Mouse (Mus musculus) embryo, embryonic 11.5 days (tissue): ENCODE data around the gene Stac.

ENCODE experiments used
- DNase-seq: peaks from one replicate; pipeline ENCODE4 v3.0.0-alpha.2; 2012; ENCODE audit warnings: low read depth, low spot score

Gene Stac

DNA sequence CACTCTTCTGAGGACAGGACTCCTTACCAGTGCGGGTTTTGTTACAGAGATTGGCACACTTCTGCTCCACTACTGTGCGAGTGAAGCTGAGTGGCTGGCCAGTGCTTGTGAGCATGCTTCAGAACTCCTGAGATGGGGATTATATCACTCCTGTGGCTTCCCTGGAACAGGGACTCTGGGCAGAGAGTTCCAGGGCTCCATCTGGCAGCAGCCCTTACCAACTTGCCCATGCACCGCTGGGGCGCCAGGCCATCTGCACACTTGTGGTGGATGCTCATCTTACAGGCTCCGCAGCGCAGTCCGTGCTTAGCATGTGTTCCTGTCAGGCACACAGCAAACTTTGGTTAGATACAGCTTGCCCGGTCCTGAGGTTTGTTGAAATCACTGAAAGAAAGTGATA lies 83.5 kb downstream of the Stac start:
- no peak for DNase-seq

- DNase-seq: no peak
Observed at GRCm38 (mm10) chr9:111587527-111587926, 102.6 kb downstream of the Stac start.

- DNase-seq: no peak
Observed at GRCm38 (mm10) chr9:111578784-111579183, 111.4 kb downstream of the Stac start.

DNA sequence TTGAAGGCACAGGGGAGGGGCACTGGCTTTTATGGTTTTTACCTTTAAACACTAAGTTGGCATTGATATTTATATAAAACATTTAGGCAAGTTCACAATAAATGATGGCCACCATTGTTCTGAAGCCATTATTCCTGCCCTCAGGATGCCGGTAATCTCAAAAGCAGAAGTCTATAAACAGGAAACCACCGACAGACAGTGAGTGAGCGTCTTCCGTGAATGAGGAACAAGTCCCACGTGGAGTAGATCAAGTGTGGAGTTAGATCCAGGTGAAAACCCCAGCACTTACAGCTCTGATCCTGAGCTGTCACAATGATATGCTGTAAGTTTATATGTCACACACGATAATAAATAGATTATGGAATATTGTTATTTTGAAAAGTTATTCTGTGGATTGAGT lies 112.7 kb downstream of the Stac start:
- no peak for DNase-seq

- DNase-seq: no peak
Observed at GRCm38 (mm10) chr9:111575889-111576288, 114.3 kb downstream of the Stac start.

- no peak for DNase-seq
Observed at GRCm38 (mm10) chr9:111573836-111574235, 116.3 kb downstream of the Stac start.

DNA sequence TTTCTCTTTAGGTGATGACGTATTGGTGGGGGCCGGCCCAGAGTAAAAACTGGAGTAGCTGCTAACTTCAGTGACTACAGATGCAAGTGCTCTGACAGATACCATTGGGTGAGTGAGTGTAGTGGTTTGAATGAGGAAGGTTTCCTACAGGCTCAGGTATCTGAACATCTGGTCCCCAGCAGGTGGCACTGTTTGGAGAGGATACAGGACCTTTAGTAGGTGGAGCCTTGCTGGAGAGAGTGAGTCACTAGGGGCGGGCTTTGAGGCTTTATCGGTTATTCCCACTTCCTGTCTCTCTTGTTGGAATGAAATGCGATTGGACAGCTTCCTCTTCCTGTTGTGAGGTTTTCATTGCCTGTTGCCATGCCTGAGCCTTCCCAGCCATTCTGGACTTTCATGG lies 118.5 kb downstream of the Stac start:
- DNase-seq: no peak

GRCm38 (mm10) chr9:111564176-111564575 lies 126.0 kb downstream of the Stac start:
- no peak for DNase-seq

DNA sequence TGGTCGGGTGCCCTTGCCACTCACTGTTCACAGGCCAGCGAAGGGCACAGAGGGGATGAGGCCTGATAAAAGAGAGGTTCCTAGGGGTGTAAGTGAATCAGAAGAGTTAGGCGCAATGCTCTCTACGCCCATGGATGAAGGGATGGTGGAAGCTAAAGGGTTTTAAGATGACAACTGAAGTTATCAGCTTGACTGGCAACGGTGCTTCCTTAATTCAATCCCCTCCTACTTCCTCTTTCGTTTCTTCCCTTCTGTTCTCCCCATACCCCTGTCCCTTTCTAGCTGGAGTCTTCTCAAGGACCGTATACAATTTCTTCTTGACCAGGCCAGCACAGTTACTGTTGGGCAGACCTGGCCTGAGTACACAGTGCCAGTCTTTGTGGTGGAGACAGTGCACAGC lies 126.9 kb downstream of the Stac start:
- no peak for DNase-seq

DNA sequence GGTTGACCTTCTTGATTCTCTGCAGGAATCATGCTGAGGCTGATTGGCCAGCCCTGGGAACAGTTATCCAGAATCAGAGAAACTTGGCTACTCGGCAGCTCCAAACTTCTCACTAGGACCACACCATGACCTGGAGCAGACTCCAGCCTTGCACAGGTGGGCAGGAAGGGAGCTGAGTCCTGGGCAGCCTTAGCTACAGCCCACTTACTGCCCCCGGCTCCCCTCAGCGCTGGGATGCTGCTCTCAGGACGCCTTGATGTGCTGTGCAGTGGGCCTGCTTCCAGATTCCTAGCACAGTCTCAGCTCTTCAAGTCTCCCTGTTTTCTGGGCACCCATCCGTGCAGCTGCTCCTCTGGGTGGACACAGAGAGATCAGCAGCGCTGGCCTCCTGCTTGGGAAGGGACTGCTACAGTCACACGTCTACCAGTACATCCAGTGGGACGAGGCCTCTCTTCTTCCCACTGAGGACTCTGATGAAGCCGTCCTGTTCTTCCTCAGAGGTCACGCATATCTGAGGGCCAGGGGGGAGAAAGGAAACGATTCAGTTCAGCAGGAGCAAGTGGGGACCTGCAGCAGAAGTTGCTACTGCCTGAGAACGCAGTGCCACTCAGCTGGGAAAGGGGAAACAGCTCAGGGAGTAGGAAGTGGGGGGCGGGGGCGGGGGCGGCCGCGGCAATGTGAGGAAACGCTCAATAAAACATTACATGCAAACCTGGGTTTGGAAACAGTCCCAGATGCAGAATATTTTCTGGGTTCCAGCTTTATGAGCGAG lies 127.7 kb downstream of the Stac start:
- no peak for DNase-seq

GRCm38 (mm10) chr9:111556699-111557098 lies 133.4 kb downstream of the Stac start:
- no peak for DNase-seq

DNA sequence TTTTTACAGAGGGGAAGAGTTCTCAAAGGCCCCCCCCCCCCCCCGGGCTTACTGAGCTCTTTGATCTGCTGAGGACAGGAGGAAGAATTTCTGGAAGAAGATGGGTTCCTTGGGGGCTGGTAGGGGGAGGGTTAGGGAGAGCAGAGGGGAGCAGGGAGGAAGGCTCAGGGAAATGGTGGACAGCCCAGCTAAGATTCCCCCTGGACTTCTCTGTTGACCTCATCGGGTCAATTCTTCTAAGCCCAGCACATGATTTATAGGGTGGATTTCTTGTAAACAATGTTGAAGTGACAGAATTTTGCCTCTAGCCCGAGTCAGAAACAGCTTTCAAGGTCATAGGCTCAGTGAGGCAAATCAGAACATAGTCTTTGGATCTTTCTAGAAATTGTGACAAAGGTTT lies 137.3 kb downstream of the Stac start:
- no peak for DNase-seq

- DNase-seq: no peak
Observed at GRCm38 (mm10) chr9:111551461-111552190, 138.5 kb downstream of the Stac start.

GRCm38 (mm10) chr9:111550963-111551321 lies 139.2 kb downstream of the Stac start:
- no peak for DNase-seq

DNA sequence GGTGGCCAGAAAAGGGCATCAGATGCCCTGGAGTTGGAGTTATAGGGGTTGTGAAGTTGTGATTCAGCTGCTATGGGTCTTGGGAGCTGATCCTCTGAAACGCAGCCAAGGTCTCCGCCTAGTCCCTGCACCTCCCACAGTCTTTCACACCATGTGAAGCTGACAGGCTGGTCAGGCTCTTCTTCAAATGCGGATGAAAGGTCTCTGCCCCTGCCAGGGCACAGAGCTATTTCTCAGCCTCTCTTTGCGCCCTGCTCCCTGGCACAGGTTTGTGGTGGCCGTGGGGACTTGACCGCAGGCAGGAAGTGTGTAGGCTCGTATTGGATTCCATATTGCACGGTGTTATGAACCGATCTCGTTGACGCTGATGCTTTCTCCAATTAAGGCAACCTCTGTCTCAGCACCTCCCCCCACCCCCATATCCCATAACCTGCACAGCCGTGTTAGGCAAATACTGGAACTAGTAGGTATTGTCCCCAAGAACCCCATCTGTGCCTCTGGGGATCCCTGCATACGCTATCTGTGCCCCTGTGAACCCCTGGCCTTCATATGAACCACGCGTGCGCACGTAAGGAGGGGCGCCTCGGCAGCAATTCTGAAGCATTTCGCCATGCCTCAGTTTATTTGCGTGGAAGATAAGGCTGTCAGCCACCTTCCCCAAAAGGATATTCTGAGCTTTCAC lies 139.7 kb downstream of the Stac start:
- no peak for DNase-seq

DNA sequence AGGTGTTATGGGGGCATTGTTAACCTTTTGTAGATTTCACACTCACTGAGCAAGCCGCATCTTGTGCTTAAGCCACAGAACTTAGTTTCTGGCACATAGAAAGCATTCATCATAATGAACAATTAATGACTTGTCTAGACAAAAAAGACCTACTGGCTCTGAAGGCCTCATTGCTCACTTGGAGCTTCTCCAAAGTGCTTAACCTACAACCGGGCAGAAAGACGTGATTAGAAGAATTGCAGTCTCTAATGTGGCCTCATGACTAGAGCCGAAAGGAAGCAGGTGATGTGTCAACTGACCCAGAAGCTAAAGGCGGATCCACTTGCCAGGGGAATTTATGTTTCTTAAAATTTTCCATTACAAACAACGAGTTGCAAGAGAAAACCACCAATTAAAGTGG lies 147.5 kb downstream of the Stac start:
- DNase-seq: no peak

DNA sequence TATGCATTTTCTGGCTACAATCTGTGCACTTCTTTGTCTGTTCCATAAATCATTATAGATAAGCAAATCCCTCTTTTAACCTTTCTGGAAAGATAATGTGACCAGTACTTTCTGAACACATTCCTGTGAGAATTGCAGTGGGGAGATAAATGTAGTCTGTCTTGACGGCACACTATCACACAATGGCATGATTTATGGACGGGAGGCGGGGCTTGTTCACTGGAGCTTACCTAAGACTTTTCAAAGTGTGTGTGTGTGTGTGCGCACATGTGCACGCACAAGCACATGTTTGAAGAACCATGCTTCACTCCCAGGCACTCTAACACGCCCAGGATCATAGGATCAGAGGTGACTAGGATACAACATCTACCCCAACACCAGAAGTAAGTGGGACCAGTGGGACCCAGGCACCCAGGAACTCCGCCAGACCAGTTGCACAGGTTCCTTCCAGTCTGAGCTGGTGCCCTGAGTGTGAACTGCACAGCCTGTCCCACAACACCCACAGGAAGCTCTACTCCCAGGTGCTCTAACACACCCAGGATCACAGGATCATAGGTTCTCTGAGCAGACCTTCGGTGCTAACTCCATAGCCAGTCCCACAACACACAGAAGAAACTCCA lies 154.6 kb downstream of the Stac start:
- DNase-seq: no peak

- no peak for DNase-seq
Observed at GRCm38 (mm10) chr9:111534744-111535423, 155.3 kb downstream of the Stac start.

DNA sequence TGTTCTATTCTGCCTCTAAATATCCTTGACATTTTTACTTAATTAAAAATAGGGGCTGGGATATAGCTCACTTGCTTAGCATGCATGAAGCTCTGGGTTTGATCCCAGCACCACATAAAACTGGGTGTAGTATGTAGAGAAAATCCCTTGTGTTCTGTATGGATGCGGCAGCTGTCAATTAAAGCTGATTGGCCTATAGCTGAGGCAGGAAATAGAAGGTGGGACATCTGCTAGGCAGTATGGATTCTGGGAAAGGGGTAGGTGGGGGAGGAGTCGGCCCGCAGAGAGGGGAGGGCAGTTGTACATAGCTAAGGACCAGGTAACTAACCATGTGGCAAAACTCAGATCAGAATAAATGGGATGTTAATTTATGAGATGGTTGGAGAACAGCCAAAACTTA lies 166.3 kb downstream of the Stac start:
- DNase-seq: no peak

- no peak for DNase-seq
Observed at GRCm38 (mm10) chr9:111523111-111523510, 167.0 kb downstream of the Stac start.

DNA sequence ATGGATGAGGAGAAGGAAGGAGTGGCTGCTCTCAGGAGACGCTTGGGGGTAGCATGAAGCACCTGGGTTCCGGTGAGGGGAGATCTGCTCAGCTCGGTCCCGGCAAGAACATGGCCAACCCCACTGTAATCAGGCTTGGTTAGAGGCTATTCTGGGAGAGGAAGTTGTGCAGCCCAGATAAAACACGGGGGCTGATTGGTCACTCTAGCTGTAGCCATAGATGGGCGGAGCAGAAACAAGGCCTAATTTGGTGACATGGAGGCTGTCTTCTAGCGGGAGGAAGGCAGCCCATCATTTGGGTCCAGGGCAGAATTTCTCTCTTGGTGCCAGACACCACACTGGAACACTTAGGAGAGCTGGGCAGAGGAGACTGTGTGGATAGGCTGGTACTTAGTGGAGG lies 167.9 kb downstream of the Stac start:
- no peak for DNase-seq

DNA sequence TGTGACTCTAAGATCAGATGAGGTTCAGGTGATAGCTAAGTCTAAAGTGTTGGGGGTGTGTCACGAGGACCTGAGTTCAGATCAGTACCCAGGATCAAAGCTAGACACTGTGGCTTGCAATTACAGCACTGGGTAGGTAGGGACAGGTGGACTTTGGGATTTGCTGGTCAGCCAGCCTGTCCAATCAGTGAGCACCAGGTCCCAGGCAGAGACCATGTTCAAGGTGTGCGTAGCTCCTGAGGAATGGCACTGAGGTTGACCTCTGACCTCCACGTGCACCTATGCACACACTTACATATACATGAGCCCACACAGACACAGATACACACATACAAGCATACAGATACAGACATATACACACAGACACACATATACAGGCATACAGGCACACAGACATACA lies 174.6 kb downstream of the Stac start:
- no peak for DNase-seq
